Mouse (Mus musculus): ENCODE results near the gene Rb1. TPM values are rescaled to one million over a fixed set of nuclear protein-coding genes. Genes with fewer than 3 reads are reported as not detected.

The Rb1 gene
- total RNA-seq, 2 experiments from 2014 or later, result 20.6 to 26.1 TPM

- no peak for DNase-seq
Measured at GRCm38 (mm10) chr14:73336316-73337080, 10.9 kb upstream of the Rb1 start.

GRCm38 (mm10) chr14:73334926-73335805 is 9.5 kb upstream of the Rb1 start:
- no peak for DNase-seq

- no peak for DNase-seq
Measured at GRCm38 (mm10) chr14:73333880-73334279, 8.3 kb upstream of the Rb1 start.

GRCm38 (mm10) chr14:73331386-73331785 is 5.8 kb upstream of the Rb1 start:
- DNase-seq, result no peak

GRCm38 (mm10) chr14:73329871-73330270 is 4.2 kb upstream of the Rb1 start:
- no peak for DNase-seq

GRCm38 (mm10) chr14:73326511-73326910 is 889 bp upstream of the Rb1 start:
- no peak for DNase-seq

- peak; percentile 49 for DNase-seq
Measured at GRCm38 (mm10) chr14:73324634-73325455, 777 bp downstream of the Rb1 start.

GRCm38 (mm10) chr14:73323965-73324364 is 1.7 kb downstream of the Rb1 start:
- no peak for DNase-seq

- DNase-seq, result no peak
Measured at GRCm38 (mm10) chr14:73322142-73322541, 3.5 kb downstream of the Rb1 start.

GRCm38 (mm10) chr14:73316933-73317332 is 8.7 kb downstream of the Rb1 start:
- no peak for DNase-seq

- no peak for DNase-seq
Measured at GRCm38 (mm10) chr14:73313864-73314263, 11.8 kb downstream of the Rb1 start.

GRCm38 (mm10) chr14:73313396-73313795 is 12.2 kb downstream of the Rb1 start:
- DNase-seq, result no peak

GRCm38 (mm10) chr14:73312909-73313308 is 12.7 kb downstream of the Rb1 start:
- DNase-seq, result no peak

- DNase-seq, result no peak
Measured at GRCm38 (mm10) chr14:73307490-73307889, 18.1 kb downstream of the Rb1 start.

- peak; percentile 51 for DNase-seq
Measured at GRCm38 (mm10) chr14:73303193-73303592, 22.4 kb downstream of the Rb1 start.

GRCm38 (mm10) chr14:73301856-73302255 is 23.8 kb downstream of the Rb1 start:
- DNase-seq, result no peak

- no peak for DNase-seq
Measured at GRCm38 (mm10) chr14:73295512-73295911, 30.1 kb downstream of the Rb1 start.

GRCm38 (mm10) chr14:73293616-73294015 is 32.0 kb downstream of the Rb1 start:
- DNase-seq, result no peak

- no peak for DNase-seq
Measured at GRCm38 (mm10) chr14:73292434-73292833, 33.2 kb downstream of the Rb1 start.

- no peak for DNase-seq
Measured at GRCm38 (mm10) chr14:73289915-73290314, 35.7 kb downstream of the Rb1 start.

GRCm38 (mm10) chr14:73280996-73281395 is 44.6 kb downstream of the Rb1 start:
- DNase-seq, result peak; percentile 15

GRCm38 (mm10) chr14:73279096-73279495 is 46.5 kb downstream of the Rb1 start:
- no peak for DNase-seq
